Mouse (Mus musculus): ENCODE measurements at regions not wholly inside any gene's neighbourhood (a gene's known extent, or its start where the extent isn't known, plus 50 kb on each side); places are given as distances from the start of the nearest gene placed in this dataset.

DNA sequence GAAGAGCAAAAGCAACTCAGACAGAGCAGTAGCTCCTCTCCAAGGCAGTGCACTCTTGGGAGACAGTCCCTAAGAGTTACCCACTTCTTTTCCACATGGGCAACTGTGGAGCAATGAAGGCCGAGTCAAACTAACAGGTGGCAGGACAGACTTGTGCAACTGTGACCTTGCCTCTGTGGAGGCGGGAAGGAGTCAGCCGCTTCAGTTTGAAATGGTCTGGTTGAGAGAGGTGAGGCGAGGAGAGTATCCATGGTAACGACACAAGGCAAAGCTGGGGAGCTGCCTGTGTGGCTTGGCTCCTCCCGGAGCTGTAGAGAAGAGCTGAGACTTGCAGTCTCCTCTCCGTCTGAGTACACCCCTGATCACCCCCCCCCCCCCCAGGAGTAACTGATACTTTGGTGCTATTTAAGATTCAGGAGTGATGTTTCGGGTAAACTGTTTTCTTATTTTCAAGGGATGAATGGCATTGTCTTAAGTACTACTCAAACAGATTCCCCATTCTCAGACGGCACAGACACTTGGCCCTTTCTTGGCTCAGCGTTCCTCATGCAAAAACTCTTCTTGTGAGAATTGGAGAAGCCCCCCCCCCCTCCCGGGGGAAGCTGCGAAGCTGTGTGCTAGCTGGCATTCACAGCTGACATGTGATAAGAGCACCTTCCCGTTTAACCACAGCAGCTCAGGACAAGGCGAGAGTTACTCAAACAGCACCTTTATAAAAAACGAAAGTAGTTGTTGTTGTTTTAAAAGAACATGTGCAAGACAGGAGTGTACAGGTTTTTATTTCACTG, 54.9 kb upstream of the Chst1 start:
- Histone ChIP-seq H3K36me3 (ENCODE audit: control insufficient read depth, insufficient read depth, low read length) (no peaks in the 10 kb centered on the region), H3K27me3 (ENCODE audit: control insufficient read depth, insufficient read depth, low read length) (0 out of 2 replicates have a peak, but pooled peaks cover 2% of the 10 kb centered on the region), H3K4me3 (ENCODE audit: insufficient read depth, low read depth, low read length) (no peak overlapping the region), H3K9ac (ENCODE audit: low read depth, low read length) (no peak overlapping the region), H3K79me2 (ENCODE audit: control insufficient read depth, insufficient read depth, low read length) (no peaks in the 10 kb centered on the region), H3K27ac (replicated peaks; ENCODE audit: insufficient read depth, low read depth, low read length) (no peak overlapping the region), H3K4me1 (ENCODE audit: control insufficient read depth, insufficient read depth, low read length) (no peaks in the 10 kb centered on the region)
- no peak for TF ChIP-seq CTCF (IDR thresholded peaks at IDR 0.05; ENCODE audit: low read depth, low read length)
- no peak for TF ChIP-seq POLR2A (IDR thresholded peaks at IDR 0.05; ENCODE audit: extremely low read depth, insufficient read depth, low read length)
- WGBS = 25% methylated on average over 15 of the region's 15 CpGs
- no peak for DNase-seq (ENCODE audit: extremely low read depth, low read depth, low spot score)

GRCm38 (mm10) chr2:92540841-92541240, 58.7 kb upstream of the Chst1 start:
- no peak for TF ChIP-seq POLR2A (IDR thresholded peaks at IDR 0.05; ENCODE audit: extremely low read depth, insufficient read depth, low read length)
- no peak for TF ChIP-seq CTCF (IDR thresholded peaks at IDR 0.05; ENCODE audit: low read depth, low read length)
- no peaks in the 10 kb centered on the region for H3K27me3 ChIP-seq (ENCODE audit: control insufficient read depth, insufficient read depth, low read length)
- H3K4me3 ChIP-seq (ENCODE audit: insufficient read depth, low read depth, low read length) = no peak overlapping the region
- 59% methylated on average over 5 of the region's 5 CpGs for WGBS
- H3K36me3 ChIP-seq (ENCODE audit: control insufficient read depth, insufficient read depth, low read length) = no peaks in the 10 kb centered on the region
- H3K27ac ChIP-seq (replicated peaks; ENCODE audit: insufficient read depth, low read depth, low read length) = no peak overlapping the region
- no peaks in the 10 kb centered on the region for H3K4me1 ChIP-seq (ENCODE audit: control insufficient read depth, insufficient read depth, low read length)
- H3K9ac ChIP-seq (ENCODE audit: low read depth, low read length) = no peak overlapping the region
- DNase-seq (ENCODE audit: extremely low read depth, low read depth, low spot score) = no peak
- H3K79me2 ChIP-seq (ENCODE audit: control insufficient read depth, insufficient read depth, low read length) = no peaks in the 10 kb centered on the region

GRCm38 (mm10) chr2:92531996-92532395, 67.5 kb upstream of the Chst1 start:
- no peaks in the 10 kb centered on the region for H3K36me3 ChIP-seq (ENCODE audit: control insufficient read depth, insufficient read depth, low read length)
- H3K27me3 ChIP-seq (ENCODE audit: control insufficient read depth, insufficient read depth, low read length) = no peaks in the 10 kb centered on the region
- TF ChIP-seq POLR2A (IDR thresholded peaks at IDR 0.05; ENCODE audit: extremely low read depth, insufficient read depth, low read length) = no peak
- TF ChIP-seq CTCF (IDR thresholded peaks at IDR 0.05; ENCODE audit: low read depth, low read length) = no peak
- H3K79me2 ChIP-seq (ENCODE audit: control insufficient read depth, insufficient read depth, low read length) = no peaks in the 10 kb centered on the region
- no peak overlapping the region for H3K4me3 ChIP-seq (ENCODE audit: insufficient read depth, low read depth, low read length)
- H3K27ac ChIP-seq (replicated peaks; ENCODE audit: insufficient read depth, low read depth, low read length) = no peak overlapping the region
- H3K4me1 ChIP-seq (ENCODE audit: control insufficient read depth, insufficient read depth, low read length) = no peaks in the 10 kb centered on the region
- WGBS = 84% methylated on average over 5 of the region's 5 CpGs
- no peak overlapping the region for H3K9ac ChIP-seq (ENCODE audit: low read depth, low read length)
- DNase-seq (ENCODE audit: extremely low read depth, low read depth, low spot score) = no peak

DNA sequence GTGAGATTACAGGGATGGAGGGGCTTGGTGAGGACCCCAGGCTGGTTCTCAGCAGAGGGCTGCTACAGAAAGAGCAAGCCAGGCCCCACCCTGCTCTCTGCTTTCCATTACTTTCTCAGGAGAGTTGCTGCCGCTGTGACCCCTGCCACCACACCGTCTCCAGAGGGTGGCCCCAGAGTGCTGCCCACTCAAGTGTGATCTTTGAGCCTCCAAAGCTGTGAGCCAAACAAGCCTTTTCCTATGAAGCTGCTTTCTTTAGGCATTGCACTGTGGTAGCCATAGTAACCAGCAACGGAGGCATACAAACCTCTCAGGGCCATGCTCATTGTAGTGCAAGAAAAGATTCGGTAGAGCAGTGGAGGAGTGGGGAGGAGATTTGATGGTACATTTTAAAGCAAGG, 68.8 kb upstream of the Chst1 start:
- 85% methylated on average over 4 of the region's 4 CpGs for WGBS
- no peak for DNase-seq (ENCODE audit: extremely low read depth, low read depth, low spot score)
- Histone ChIP-seq H3K27ac (replicated peaks; ENCODE audit: insufficient read depth, low read depth, low read length) (no peak overlapping the region), H3K79me2 (ENCODE audit: control insufficient read depth, insufficient read depth, low read length) (no peaks in the 10 kb centered on the region), H3K27me3 (ENCODE audit: control insufficient read depth, insufficient read depth, low read length) (no peaks in the 10 kb centered on the region), H3K9ac (ENCODE audit: low read depth, low read length) (no peak overlapping the region), H3K4me3 (ENCODE audit: insufficient read depth, low read depth, low read length) (no peak overlapping the region), H3K4me1 (ENCODE audit: control insufficient read depth, insufficient read depth, low read length) (no peaks in the 10 kb centered on the region), H3K36me3 (ENCODE audit: control insufficient read depth, insufficient read depth, low read length) (no peaks in the 10 kb centered on the region)
- TF ChIP-seq POLR2A (IDR thresholded peaks at IDR 0.05; ENCODE audit: extremely low read depth, insufficient read depth, low read length) (no peak), CTCF (IDR thresholded peaks at IDR 0.05; ENCODE audit: low read depth, low read length) (no peak)

DNA sequence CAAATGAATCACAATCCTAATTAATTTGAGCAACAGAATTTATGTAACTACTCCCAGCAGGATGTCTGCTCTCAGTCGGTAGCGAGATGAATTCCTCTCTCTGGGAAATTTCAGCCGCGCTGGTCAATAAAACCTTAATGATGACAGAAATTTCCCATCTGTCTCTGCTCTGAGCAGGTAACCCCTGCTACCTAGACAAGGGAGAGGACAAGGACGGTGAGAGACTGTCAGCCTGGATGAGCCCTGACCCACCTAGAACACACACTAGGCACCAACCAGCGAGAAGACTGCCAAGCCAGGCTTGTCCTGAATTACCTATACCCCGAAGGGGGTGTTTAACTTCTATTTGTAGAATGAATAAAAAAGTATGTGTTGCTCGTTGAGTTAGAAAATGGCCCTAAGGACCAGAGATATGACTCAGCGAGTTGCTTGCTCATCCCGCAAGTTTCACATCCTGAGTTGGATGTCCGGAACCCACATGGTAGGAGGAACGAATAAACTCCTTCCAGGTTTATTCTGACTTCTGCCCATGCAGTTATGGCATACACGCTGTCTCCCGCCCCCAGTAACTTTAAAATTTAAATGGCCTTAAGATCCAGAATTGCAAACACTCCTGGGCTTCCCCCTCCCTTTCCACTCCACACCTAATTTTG, 69.5 kb upstream of the Slc35c1 start:
- no peak for DNase-seq (ENCODE audit: extremely low read depth, low read depth, low spot score)
- 53% methylated on average over 14 of the region's 14 CpGs for WGBS
- H3K4me1 ChIP-seq (ENCODE audit: control insufficient read depth, insufficient read depth, low read length) = no peaks in the 10 kb centered on the region
- H3K79me2 ChIP-seq (ENCODE audit: control insufficient read depth, insufficient read depth, low read length) = no peaks in the 10 kb centered on the region
- H3K36me3 ChIP-seq (ENCODE audit: control insufficient read depth, insufficient read depth, low read length) = no peaks in the 10 kb centered on the region
- no peak overlapping the region for H3K4me3 ChIP-seq (ENCODE audit: insufficient read depth, low read depth, low read length)
- no peaks in the 10 kb centered on the region for H3K27me3 ChIP-seq (ENCODE audit: control insufficient read depth, insufficient read depth, low read length)
- H3K27ac ChIP-seq (replicated peaks; ENCODE audit: insufficient read depth, low read depth, low read length) = no peak overlapping the region
- H3K9ac ChIP-seq (ENCODE audit: low read depth, low read length) = no peak overlapping the region
- TF ChIP-seq POLR2A (IDR thresholded peaks at IDR 0.05; ENCODE audit: extremely low read depth, insufficient read depth, low read length) (no peak), CTCF (IDR thresholded peaks at IDR 0.05; ENCODE audit: low read depth, low read length) (no peak)
